Mouse (Mus musculus) testis, adult 2 months (tissue): ENCODE data around the gene Tmem87a.

Source experiments
- CTCF ChIP-seq: fragments of 200-500 bp; IDR thresholded peaks from 2 replicates; pipeline ENCODE4 v1.5.1; 2012; ENCODE audit warnings: low read depth, mild to moderate bottlenecking, inconsistent platforms, low read length, moderate library complexity; ENCODE audit not compliant: control insufficient read depth, insufficient read depth, insufficient replicate concordance
- POLR2A ChIP-seq: fragments of 200-500 bp; IDR thresholded peaks from 2 replicates; pipeline ENCODE4 v1.6.1; 2012; ENCODE audit warnings: low read depth, mild to moderate bottlenecking, inconsistent platforms, low read length, moderate library complexity; ENCODE audit not compliant: control insufficient read depth

DNA sequence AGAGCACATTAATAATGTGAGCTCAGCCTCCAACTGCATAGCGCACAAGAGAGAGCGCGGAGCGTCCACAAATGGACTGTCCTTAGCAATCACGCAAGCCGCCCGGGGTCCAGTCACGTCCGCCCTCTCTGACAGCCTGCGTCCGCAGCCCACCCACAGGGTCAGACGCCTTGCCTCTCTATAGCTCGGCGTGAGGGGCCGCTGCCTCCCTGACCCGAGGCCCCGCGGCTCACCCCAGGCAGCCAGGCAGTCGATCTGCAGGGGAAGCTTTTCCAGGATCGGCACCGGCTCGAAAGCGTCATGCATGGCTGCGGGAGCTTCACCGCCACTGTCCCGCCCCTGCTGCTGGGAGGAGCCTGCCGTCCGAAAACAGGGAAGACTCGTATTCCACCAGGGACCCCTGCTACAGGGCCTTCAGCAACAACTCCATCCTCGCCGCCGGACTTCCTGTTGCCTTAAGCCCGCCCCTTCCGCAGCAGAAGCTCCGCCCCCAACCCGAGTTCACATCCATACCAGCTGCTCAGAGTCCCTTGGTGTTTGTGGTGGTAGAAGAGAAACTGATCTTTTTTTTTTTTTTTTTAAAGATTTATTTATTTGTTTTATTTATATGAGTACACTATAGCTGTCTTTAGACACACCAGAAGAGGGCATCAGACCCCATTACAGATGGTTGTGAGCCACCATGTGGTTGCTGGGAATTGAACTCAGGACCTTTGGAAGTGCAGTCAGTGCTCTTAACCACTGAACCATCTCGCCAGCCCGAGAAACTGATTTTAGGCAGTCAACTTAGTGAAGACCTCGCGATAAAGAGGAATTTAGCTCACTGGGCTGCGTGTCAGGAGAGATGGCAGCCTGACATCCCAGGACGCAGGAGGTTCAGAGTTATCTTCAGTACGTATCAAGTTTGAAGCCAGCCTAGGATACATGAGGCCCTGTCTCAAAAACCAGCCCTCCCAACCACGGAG is 50.9 kb downstream of the Tmem87a start, which contains the start of gene Vps39:
- no peak for TF ChIP-seq CTCF
- peak; percentile 83 for TF ChIP-seq POLR2A
